Mouse (Mus musculus) CH12.LX (cell line): ENCODE measurements around the gene Aig1.

ENCODE experiments used
- CTCF ChIP-seq, 2 experiments: IDR thresholded peaks in 1 of 2; conservative IDR thresholded peaks in 1 of 2; 2 replicates each; pipeline ENCODE4 v1.5.1; 2011 to 2012; ENCODE audit warnings: low read depth in 2 of 2, low read length in 2 of 2, improper control_type of control experiment in 1 of 2, inconsistent platforms in 1 of 2, mild to moderate bottlenecking in 1 of 2, moderate library complexity in 1 of 2
- KAT2A ChIP-seq: IDR thresholded peaks from 2 replicates; pipeline ENCODE4 v1.6.1; 2012; ENCODE audit warnings: low read length, improper control_type of control experiment, inconsistent platforms; ENCODE audit not compliant: insufficient replicate concordance
- MXI1 ChIP-seq: IDR thresholded peaks from 2 replicates; pipeline ENCODE4 v1.6.1; 2011; ENCODE audit warnings: mild to moderate bottlenecking, low read depth, low read length, improper control_type of control experiment

DNA sequence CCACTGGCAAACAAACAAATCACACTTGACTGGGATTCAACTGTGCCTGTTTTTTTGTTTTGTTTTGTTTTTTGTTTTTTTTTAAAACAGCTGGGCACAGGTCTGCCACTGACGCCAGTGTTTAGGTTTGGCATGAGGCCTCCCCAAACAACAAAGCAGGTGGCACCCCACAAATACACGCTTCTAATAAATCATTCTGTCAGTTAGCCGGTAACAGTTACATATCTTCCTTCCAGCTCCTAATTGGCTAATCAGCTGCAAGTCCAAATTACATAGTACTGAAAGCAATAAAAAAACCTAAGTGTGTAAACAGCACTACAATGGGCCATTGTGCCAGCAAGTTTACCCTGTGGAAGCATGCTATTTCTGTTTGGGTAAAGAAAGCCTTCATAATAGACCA, 18.7 kb downstream of the Aig1 start:
- TF ChIP-seq CTCF (conservative IDR thresholded peaks at IDR 0.05 in 1 of 2, IDR thresholded peaks at IDR 0.05 in 1 of 2; ENCODE audit: low read depth in 2 of 2, low read length in 2 of 2): no peak
- no peak for TF ChIP-seq KAT2A
- no peak for TF ChIP-seq MXI1
